Mouse (Mus musculus) lung, adult 2 months (tissue): ENCODE data around the gene Actr8.

Experiments
- CTCF ChIP-seq: fragments of 200-500 bp; IDR thresholded peaks from 2 replicates; pipeline ENCODE4 v1.5.1; 2011; ENCODE audit warnings: mild to moderate bottlenecking, low read length, control low read depth; ENCODE audit not compliant: insufficient read depth
- POLR2A ChIP-seq: fragments of 200-500 bp; IDR thresholded peaks from 2 replicates; pipeline ENCODE4 v1.6.1; 2011; ENCODE audit warnings: low read depth, mild to moderate bottlenecking, control low read depth, low read length, borderline replicate concordance; ENCODE audit errors: extremely low read depth

DNA sequence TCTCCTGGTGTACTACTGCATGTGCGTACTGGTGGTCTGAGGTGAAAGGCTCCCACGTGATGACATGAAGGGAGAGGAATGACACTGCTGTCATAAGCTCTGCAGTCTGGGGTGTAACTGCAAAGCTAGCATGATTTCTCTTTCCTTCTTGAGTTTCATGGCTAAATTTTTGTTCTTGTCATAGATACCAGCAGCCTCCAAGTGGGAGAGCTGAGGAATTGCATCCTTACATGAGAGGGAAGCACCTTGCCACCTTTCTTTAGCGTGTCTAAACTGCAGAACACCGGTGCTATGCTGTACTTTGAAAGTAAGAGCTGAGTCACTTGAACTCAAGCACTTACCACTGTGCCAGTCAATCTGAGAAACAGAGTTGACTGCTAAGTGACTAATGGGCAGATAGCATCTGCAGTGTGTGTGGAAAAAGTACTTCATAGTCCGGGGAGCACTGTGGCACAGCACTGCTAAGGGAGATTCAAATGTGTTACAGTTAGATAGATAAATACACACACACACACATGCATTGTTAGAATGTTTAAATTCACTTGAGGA, 31.3 kb upstream of the Actr8 start:
- TF ChIP-seq CTCF: no peak
- TF ChIP-seq POLR2A: no peak
